Mouse (Mus musculus): ENCODE data around the gene Mid1.

GRCm38 (mm10) chrX:169685131-169685530 lies at the start of gene Mid1:
- no peak for TF ChIP-seq CTCF (IDR thresholded peaks at IDR 0.05; ENCODE audit: low read depth)
- TF ChIP-seq EP300 (IDR thresholded peaks at IDR 0.05; ENCODE audit: low read depth): no peak
